Mouse (Mus musculus) forebrain, embryonic 11.5 days (tissue): ENCODE results near the gene Zbtb38. TPM values are rescaled to one million over a fixed set of nuclear protein-coding genes. Genes with fewer than 3 reads are reported as not detected.
"Not testable (repeated sequence)": the region's sequence is repeated elsewhere in the genome, so short reads cannot be mapped to it uniquely, and the experiment has no call there.

Experiments
- ATAC-seq: fragments of 200-750 bp; cut with Nextera tagmentation; replicated peaks from 2 replicates; pipeline ENCODE4 v1.8.0; 2017; ENCODE audit warnings: moderate TSS enrichment; ENCODE audit not compliant: low FRiP score
- DNase-seq: peaks from one replicate; pipeline ENCODE4 v3.0.0-alpha.2; 2017; ENCODE audit warnings: low spot score
- H3K27ac ChIP-seq: fragments of 300-500 bp; sonication (generic); 2 replicates; pipeline ENCODE4 v1.5.1; 2014; ENCODE audit warnings: low read depth, low read length
- H3K27me3 ChIP-seq: fragments of 300-500 bp; sonication (generic); 2 replicates; pipeline ENCODE4 v1.6.1; 2014; ENCODE audit warnings: mild to moderate bottlenecking, low read length, mixed read lengths; ENCODE audit not compliant: control insufficient read depth, insufficient read depth
- H3K36me3 ChIP-seq: fragments of 300-500 bp; sonication (generic); 2 replicates; pipeline ENCODE4 v1.6.1; 2014; ENCODE audit warnings: mild to moderate bottlenecking, low read length, moderate library complexity, mixed read lengths; ENCODE audit not compliant: control insufficient read depth, insufficient read depth
- H3K4me1 ChIP-seq: fragments of 300-500 bp; sonication (generic); replicated peaks from 2 replicates; pipeline ENCODE4 v1.6.1; 2014; ENCODE audit warnings: low read length, mixed read lengths; ENCODE audit not compliant: control insufficient read depth, insufficient read depth
- H3K4me2 ChIP-seq: fragments of 300-500 bp; sonication (generic); 2 replicates; pipeline ENCODE4 v1.6.1; 2014; ENCODE audit warnings: low read depth, mild to moderate bottlenecking, low read length, moderate library complexity, mixed read lengths; ENCODE audit not compliant: severe bottlenecking
- H3K4me3 ChIP-seq: fragments of 300-500 bp; sonication (generic); 2 replicates; pipeline ENCODE4 v1.5.1; 2014; ENCODE audit warnings: low read depth, low read length
- H3K9ac ChIP-seq: fragments of 300-500 bp; sonication (generic); 2 replicates; pipeline ENCODE4 v1.6.1; 2014; ENCODE audit warnings: low read length
- H3K9me3 ChIP-seq: fragments of 300-500 bp; sonication (generic); 2 replicates; pipeline ENCODE4 v1.6.1; 2016; ENCODE audit warnings: low read length, mixed read lengths; ENCODE audit not compliant: control insufficient read depth
- WGBS: fragments of 180-500 bp; shearing (Covaris S2); extraction: QIAGEN DNeasy Blood & Tissue Kit; methylation state at CpG from one replicate; pipeline ENCODE4 v1.1.7; 2014; 5-methylcytosine and 5-hydroxymethylcytosine counted together
- polyA plus RNA-seq: library from polyadenylated mRNA; unstranded; fragments of >200 nt; fragmentation: Nextera tagmentation; extraction: Ambion mirVana; gene quantifications from 2 replicates; pipeline ENCODE4 v1.2.1, GENCODE M21; 2014

Zbtb38 gene
- polyA plus RNA-seq, 1 experiment from 2014 or later, result 10.5 TPM

DNA sequence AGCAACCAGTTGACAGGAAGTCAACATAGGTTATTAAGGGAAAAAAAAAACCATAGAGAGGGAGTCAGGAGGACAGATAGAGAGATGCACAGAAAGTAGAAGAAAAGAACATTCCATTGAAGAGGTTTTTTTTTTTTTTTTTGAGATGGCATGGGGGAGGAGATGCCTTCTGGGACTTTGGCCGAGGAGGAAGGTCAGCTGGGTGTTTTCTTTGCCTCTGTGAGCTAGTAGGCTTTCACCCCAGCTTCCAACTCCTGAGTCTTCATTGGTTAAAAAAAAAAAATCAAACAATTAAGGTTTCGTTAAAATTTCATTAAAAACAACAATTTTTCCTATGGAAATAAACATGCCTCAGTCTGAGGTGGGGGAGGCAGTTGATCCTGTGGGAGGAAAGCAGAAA is 92.8 kb downstream of the Zbtb38 start:
- Histone ChIP-seq H3K27ac (no peak overlapping the region), H3K4me3 (no peak overlapping the region), H3K4me1 (no peaks in the 10 kb centered on the region), H3K4me2 (no peak overlapping the region), H3K27me3 (no peaks in the 10 kb centered on the region), H3K9me3 (no peaks in the 10 kb centered on the region), H3K9ac (no peak overlapping the region), H3K36me3 (no peaks in the 10 kb centered on the region)
- ATAC-seq (no peak), DNase-seq (no peak)
- WGBS, result 71% methylated on average over 2 of the region's 2 CpGs

DNA sequence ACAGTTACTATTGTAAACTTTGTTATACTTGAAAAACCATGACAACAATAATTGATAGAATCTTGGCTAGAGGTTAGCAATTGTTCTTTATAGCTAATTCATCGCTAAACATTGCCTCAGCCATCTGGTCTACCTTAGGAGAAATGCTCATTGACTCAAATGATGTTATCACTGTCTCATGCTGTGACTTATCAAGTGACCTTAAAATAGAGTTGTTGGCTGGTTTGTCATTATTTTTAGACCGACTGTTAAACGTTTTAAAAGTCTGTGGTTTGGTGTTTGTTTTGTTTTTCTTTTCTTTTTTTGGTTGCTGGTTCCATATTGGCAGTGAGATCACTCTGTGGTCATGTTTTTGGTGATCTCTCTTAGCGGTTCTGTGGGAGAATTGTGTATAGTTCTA is 99.1 kb downstream of the Zbtb38 start:
- WGBS, result 71% methylated on average over 4 of the region's 4 CpGs
- no peak overlapping the region for H3K4me2 ChIP-seq
- H3K4me1 ChIP-seq, result no peaks in the 10 kb centered on the region
- ATAC-seq (no peak), DNase-seq (no peak)
- H3K4me3 ChIP-seq, result no peak overlapping the region
- no peak overlapping the region for H3K9ac ChIP-seq
- H3K27me3 ChIP-seq, result no peaks in the 10 kb centered on the region
- no peaks in the 10 kb centered on the region for H3K9me3 ChIP-seq
- H3K36me3 ChIP-seq, result no peaks in the 10 kb centered on the region
- H3K27ac ChIP-seq, result no peak overlapping the region

DNA sequence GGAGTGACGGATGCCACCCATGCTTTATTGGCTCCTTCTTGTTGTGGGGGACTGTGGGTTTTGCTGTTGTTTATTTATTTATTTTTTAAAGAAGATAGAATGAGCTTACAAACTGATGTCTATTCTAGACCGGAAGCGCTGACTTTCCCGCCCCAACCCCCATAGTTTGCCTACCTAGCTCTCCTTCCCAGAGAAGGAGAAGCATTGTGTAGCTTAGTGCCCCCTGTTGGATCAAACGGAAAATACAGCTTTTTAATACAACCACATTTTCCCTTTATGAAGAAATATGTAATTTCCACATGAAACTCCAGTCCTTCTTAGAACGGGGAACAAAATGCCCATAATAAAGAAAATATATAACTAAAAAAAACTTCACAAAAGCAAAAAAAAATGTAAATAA is 99.9 kb downstream of the Zbtb38 start:
- no peak overlapping the region for H3K27ac ChIP-seq
- no peaks in the 10 kb centered on the region for H3K9me3 ChIP-seq
- DNase-seq (no peak), ATAC-seq (no peak)
- no peaks in the 10 kb centered on the region for H3K27me3 ChIP-seq
- no peak overlapping the region for H3K4me2 ChIP-seq
- no peaks in the 10 kb centered on the region for H3K4me1 ChIP-seq
- H3K36me3 ChIP-seq, result no peaks in the 10 kb centered on the region
- no peak overlapping the region for H3K9ac ChIP-seq
- 63% methylated on average over 6 of the region's 6 CpGs for WGBS
- no peak overlapping the region for H3K4me3 ChIP-seq

DNA sequence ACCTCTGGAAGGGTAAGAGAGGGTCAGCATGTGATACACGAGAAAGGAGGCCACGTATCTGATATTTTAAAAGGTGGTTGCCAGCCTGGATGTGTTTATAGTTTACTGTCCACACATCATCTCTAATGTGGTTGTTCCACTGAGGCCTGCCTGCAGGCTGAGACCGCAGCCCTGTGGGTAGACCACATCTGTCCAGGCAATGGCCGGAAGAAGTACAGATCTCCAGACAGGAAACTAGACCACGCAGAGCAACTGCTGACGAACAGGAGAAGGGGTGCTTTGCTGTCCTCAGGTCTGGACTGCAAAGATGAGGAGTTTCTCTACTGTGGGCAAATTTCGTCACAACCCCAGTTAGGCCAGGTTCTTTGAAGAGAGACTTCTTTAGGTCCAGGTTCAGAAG is 101.8 kb downstream of the Zbtb38 start:
- Histone ChIP-seq H3K36me3 (no peaks in the 10 kb centered on the region), H3K27me3 (no peaks in the 10 kb centered on the region), H3K9me3 (no peaks in the 10 kb centered on the region), H3K9ac (no peak overlapping the region), H3K27ac (no peak overlapping the region), H3K4me2 (no peak overlapping the region), H3K4me3 (no peak overlapping the region), H3K4me1 (no peaks in the 10 kb centered on the region)
- 91% methylated on average over 7 of the region's 7 CpGs for WGBS
- ATAC-seq, result no peak
- DNase-seq, result no peak

DNA sequence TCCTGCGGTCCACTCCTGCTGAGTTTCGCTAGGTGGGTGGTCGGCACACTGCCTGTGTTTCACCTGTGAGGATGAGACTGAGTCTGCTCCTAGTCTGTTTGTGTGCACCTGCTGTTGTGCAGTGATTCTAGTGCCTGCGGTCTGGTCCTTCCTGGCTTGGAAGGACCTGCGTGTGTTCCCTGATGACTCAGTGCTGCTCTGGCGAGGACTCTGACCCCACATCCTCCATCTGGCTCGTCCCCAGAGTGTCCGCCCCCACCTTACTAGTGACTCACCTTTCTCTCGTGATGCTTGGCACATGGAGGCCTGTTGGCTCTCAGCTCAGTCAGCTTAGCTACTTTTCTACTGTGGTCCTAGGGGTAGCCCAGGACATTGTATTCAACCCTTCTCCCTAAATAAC is 102.7 kb downstream of the Zbtb38 start:
- ATAC-seq, result no peak
- no peak overlapping the region for H3K4me3 ChIP-seq
- no peaks in the 10 kb centered on the region for H3K36me3 ChIP-seq
- no peak overlapping the region for H3K27ac ChIP-seq
- no peak overlapping the region for H3K4me2 ChIP-seq
- no peaks in the 10 kb centered on the region for H3K27me3 ChIP-seq
- WGBS, result 65% methylated on average over 9 of the region's 9 CpGs
- no peaks in the 10 kb centered on the region for H3K4me1 ChIP-seq
- DNase-seq, result no peak
- H3K9ac ChIP-seq, result no peak overlapping the region
- H3K9me3 ChIP-seq, result no peaks in the 10 kb centered on the region

DNA sequence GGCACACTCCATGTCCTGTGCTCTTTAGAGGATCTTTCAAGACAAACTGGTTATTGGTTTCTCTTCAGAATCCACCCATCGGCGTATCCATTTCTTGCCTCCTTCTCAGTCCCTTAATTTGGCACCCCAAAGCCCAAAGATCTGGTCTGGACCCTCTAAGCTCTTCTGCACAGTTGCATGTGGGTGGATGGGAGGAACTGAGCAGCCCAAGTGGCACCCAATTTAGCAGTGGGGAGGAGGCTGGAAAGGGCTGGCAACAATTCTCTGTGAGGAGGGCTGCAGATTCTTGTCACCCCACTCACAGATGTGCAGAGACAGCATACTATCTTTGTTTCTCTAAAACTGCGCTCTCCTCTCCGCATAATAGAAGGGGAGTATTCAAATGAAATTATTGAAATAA is 103.3 kb downstream of the Zbtb38 start:
- DNase-seq (no peak), ATAC-seq (no peak)
- H3K9me3 ChIP-seq, result no peaks in the 10 kb centered on the region
- no peak overlapping the region for H3K9ac ChIP-seq
- no peak overlapping the region for H3K4me3 ChIP-seq
- 95% methylated on average over 4 of the region's 4 CpGs for WGBS
- no peak overlapping the region for H3K4me2 ChIP-seq
- no peak overlapping the region for H3K27ac ChIP-seq
- H3K27me3 ChIP-seq, result no peaks in the 10 kb centered on the region
- H3K36me3 ChIP-seq, result no peaks in the 10 kb centered on the region
- no peaks in the 10 kb centered on the region for H3K4me1 ChIP-seq

DNA sequence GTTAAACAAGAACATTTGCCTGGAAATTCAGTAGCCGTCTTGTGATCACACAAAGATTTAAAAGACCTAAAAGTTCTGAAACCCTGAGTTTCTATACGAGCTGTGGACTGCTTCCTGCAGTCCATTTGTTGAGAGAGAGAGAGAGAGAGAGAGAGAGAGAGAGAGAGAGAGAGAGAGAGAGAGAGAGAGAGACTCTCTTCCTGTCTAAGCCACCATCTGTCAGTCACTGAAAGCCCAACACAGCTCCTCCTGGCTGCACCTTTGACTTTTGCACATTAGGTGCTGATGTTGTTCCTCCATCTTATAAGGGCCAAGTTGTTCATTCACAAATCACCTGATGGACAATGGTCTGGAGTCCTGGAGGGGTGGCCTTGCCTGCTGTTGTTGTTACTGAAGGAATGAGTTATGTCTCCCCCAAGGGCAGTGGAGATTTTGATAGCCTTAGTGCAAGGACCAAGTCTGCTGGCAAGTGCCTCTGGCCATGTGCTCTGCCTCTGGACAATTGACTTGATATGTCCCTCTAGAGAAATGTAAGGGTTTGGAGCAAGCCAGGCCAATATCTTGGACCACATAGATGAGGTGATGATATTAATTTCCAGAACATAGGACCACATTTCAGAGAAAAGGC is 105.8 kb downstream of the Zbtb38 start:
- H3K9ac ChIP-seq, result no peak overlapping the region

DNA sequence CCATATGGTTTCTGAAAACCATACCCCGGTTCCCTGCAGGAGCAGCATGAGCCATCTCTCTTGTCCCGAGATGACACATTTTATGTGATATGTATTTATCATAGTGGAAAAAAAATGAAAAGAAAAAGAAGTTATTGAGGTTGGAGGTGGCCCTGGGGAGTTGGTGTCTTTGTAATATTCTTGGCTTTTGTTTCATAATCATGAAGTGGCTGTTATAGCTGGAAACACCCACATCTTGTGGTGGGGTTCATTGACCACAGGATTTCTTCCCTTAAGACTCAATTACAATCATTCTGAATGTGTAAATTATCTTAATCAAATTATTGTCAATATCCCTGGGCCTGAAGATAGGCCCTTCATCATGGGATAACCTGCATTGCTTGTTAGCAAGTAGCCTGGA is 107.8 kb downstream of the Zbtb38 start:
- no peak for ATAC-seq
- 86% methylated on average over 2 of the region's 2 CpGs for WGBS
- no peaks in the 10 kb centered on the region for H3K9me3 ChIP-seq
- DNase-seq, result no peak
- H3K27ac ChIP-seq, result no peak overlapping the region
- H3K4me2 ChIP-seq, result no peak overlapping the region
- no peaks in the 10 kb centered on the region for H3K4me1 ChIP-seq
- H3K4me3 ChIP-seq, result no peak overlapping the region
- no peaks in the 10 kb centered on the region for H3K27me3 ChIP-seq
- no peaks in the 10 kb centered on the region for H3K36me3 ChIP-seq
- no peak overlapping the region for H3K9ac ChIP-seq

More for the DNA sequence above, 105.8 kb downstream of the Zbtb38 start:
- Histone ChIP-seq H3K27me3 (no peaks in the 10 kb centered on the region), H3K4me1 (no peaks in the 10 kb centered on the region), H3K36me3 (no peaks in the 10 kb centered on the region), H3K4me2 (no peak overlapping the region), H3K4me3 (no peak overlapping the region), H3K9me3 (no peaks in the 10 kb centered on the region), H3K27ac (no peak overlapping the region)
- DNase-seq (no peak), ATAC-seq (no peak)
- 76% methylated on average over 2 of the region's 2 CpGs for WGBS

DNA sequence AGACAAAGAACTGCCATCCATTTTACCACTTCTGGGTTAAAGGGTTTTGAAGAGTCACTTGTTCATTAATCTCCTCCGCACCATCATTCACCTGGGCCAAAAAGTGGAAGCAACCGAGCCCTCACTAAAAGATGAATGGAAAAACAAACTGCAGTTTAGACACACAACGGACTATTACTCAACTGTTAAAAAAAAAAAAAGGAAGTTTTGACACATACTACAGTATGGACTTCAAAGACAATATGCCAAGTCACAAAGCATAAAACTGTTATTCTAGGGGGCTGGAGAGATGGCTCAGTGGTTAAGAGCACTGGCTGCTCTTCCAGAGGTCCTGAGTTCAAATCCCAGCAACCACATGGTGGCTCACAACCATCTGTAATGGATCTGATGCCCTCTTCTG is 108.6 kb downstream of the Zbtb38 start:
- WGBS, result 86% methylated on average over 3 of the region's 3 CpGs

More for the DNA sequence above, 108.6 kb downstream of the Zbtb38 start:
- not testable (repeated sequence) for H3K9me3 ChIP-seq, H3K9ac ChIP-seq, H3K27me3 ChIP-seq, H3K4me1 ChIP-seq, H3K4me3 ChIP-seq, ATAC-seq, H3K36me3 ChIP-seq, DNase-seq, H3K27ac ChIP-seq, H3K4me2 ChIP-seq
